Mouse (Mus musculus): ENCODE data around the gene Snx33.
"Not testable (repeated sequence)": the region's sequence is repeated elsewhere in the genome, so short reads cannot be mapped to it uniquely, and the experiment has no call there.

Snx33 gene

DNA sequence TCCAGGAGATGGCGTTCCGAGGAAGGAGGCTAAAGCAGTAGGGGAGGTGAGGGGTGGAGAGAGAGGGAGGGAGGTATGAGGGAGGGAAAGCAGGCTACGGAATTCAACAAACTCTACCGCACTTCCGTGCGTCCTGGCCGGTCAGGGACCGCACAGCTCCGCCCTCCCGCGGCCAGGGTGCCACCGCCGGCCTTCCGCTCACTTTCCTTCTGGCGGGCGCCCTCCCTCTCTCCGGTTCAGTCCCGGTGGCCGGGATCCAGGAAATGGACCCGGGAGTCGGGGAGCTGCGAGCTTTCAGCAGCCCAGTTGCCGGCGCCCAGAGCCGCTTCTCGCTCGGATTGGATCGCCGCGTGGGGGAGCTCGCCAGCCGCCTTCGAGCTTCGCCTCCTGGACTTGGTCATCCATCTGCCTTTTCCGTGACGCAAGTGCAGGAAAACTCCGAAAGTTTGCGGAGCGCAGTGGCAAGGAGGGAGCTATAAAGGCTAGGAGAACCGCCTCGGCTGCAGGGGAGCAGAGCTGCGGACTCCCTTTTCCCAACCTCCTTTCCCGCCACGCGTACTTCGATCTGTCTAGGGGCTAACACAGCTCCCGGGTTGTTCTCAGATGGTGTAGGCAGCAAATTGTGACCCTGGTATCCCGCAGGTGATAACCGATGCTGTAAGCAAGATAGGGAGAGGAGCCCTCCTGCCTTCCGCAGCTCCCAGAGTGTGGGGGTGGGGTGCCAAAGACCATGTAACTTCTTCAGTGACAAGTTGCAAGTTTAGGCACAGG is at the start of gene Snx33:
Snx33 (minus strand) TSS at position 331 of the 771 bp plus-strand sequence.
- peak; percentile 97 for DNase-seq

DNA sequence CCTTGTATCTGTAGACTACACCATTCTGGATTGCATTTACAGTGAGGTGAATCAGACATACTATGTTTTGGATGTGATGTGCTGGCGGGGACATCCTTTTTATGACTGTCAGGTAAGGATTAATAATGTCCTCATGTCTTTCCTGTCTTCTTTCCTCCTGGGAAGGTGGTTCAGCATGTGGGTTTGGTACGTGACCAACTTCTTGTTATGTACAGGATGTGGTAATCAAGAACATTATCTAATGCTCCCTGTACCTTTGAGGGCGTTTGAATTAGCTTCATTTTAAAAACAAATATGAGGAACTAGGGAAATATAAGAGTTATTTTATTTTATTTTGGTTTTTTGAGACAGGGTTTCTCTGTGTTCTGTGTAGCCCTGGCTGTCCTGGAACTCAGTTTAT is 47.0 kb upstream of the Snx33 start:
- DNase-seq, result no peak

DNA sequence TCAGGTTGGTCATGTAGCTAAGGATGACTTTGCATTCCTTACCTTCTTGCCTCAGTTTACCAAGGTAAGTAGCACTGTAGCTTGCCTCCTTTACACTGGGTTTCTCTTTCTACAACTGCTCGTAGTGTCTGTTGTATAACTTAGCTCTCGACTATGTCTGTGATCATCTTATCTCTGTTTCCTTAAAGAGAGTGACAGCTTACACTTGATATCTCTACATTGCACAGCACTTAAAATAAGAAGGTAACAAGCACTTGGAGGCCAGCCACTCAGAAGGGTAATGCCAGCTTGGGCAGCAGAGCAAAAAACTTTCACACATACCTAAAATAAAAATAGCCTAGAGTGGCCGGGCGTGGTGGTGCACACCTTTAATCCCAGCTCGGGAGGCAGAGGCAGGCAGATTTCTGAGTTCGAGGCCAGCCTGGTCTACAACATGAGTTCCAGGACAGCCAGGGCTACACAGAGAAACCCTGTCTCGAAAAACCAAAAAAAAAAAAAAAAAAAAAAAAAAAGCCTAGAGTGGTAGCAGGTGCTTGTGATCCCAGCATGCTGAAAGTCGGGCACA is 45.9 kb upstream of the Snx33 start:
- DNase-seq, result no peak

DNA sequence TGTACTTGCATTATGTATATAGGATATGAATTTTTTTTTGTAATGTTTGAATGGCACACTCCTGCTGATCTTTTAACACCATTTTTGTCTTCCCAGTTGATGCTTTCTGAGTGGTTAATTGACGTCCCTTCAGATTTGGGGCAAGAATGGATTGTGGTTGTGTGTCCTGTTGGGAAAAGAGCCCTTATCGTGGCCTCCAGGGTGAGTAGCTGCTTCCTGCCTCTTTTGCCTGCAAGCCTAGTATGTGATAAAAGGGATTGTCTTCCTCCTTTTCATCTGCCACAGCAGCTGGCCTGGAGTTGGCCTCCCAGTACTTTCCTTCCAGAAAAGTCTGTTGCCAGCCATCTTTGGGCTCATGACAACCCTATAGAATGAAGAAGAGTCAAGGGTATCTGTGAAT is 42.0 kb upstream of the Snx33 start:
- DNase-seq, result no peak

DNA sequence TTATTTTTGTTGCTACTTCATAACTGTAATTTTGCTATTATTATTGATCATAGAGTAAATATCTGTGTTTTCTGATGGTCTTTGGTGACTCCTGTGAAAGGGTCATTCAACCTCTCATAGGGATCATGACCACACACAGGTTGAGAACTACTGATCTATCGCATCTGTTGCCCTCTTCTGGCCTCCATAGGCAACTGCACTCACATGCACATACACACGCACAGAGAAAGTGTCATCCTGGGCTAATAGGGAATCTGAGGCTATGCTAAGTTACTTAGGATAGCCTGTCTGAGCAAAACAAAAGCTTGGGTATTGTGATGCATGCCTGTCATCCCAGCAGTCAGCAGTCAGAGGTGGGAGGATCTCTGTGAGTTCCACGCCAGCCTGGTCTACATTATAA is 33.4 kb upstream of the Snx33 start:
- no peak for DNase-seq

DNA sequence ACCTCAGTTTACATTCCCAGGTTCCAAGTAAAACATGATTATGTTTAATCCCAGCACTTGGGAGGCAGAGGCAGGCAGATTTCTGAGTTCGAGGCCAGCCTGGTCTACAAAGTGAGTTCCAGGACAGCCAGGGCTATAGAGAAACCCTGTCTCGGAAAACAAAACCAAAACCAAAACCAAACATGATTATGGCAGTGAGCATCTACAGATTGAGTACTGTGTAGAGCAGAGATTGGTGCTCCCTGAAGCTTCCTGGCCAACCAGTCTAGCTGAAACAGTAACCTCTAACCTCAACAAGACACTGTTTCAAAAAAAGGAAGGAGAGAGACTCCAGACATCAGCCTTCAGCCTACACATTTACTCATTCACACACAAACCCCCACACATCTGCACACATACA is 30.5 kb upstream of the Snx33 start:
- DNase-seq, result no peak

DNA sequence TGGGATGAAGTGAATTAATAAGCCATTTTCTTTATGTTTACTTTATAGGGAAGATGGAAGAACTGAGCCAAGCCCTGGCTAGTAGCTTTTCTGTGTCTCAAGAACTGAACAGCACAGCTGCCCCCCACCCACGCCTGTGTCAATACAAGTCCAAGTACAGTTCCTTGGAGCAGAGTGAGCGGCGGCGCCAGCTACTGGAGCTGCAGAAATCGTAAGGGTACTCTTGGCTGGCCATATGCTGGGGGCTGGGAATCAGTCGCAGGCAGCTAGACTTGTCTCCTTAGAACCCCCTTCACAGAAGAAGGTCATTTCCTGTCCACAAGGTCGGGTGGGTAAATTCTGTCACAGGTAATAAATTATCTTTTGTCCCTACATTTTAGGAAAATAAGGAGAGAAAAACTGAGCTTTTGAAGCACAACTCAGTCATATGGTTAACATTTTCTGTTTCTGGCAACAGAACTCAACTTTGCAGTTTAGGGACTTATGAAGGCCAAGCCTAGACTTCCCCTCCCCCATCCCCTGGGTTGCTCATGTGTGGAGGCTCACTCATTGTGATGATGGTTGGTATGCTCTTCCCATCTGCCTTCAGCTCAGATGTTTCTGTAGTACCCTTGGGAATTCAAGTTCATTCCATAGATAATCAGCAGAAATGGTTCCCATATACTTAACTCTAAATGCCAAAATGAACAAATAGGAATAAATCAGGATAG is 28.9 kb upstream of the Snx33 start:
- DNase-seq, result peak; percentile 19 to 45

DNA sequence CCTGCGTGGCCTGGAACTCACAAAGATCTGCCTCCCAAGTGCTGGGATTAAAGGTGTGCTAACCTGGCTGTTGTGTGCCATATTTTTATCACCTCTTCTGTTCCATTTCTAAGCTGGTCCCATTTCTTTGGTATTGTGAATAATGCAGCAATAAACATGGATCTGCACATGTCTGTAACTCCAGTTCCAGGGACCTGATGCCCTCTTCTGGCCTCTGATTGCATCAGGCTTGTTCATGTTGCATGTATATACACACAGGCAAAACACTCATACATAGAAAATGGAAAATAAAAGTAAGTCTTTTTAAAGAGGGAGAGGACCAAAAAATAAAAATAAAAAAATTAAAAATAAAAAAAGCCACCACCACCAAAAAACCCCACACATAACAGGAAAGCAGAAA is 25.4 kb upstream of the Snx33 start:
- peak in 1 of 2 experiments; percentile 15 for DNase-seq

DNA sequence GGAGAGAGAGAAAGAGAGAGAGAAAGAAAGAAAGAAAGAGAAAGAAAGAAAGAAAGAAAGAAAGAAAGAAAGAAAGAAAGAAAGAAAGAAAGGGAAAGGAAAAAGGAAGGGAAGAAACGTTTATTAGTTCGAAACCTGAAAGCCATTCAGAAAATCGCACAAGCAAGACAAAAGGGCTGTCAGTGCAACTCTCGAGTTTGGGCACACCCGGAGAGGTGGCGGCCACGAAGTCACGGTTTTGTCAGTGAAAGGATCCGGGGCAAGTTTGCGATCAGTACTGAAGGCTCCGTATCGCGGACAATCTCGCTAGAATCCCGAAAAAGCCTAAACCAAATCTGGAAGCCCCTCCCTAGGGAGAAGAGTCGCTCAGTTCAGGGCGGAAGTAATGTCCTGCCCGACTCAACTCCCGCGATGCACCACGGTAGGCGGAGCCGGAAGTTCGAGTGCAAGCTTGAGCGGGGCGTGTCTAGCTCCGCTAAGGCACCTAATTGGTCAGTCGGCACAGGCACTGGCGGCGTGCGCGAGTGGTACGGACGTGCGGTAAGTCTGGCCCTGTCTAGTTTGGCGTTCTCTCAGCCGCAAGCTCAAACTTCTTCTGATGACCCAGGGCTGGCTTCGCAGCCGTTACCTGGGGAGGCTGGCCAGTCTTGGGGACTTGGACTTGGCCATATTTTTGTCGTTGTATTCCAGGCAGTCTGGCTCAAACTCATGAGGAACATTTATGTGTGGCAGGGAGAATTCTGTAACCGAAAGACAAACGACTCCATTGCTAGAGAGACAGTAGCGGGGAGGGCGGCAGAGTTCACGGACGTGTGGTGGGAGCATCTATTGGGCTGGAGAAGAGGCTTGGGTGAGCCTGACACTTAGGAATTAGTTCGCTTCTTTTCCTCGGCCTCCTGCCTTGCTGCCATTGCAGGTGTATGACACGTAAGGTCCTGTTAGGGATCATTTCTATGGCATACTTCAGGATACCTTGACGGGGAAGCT is 22.5 kb upstream of the Snx33 start, which contains the start of gene Snupn:
Snupn (plus strand) TSS at position 465 of the 987 bp plus-strand sequence.
- peak; percentile 98 to 99 for DNase-seq

DNA sequence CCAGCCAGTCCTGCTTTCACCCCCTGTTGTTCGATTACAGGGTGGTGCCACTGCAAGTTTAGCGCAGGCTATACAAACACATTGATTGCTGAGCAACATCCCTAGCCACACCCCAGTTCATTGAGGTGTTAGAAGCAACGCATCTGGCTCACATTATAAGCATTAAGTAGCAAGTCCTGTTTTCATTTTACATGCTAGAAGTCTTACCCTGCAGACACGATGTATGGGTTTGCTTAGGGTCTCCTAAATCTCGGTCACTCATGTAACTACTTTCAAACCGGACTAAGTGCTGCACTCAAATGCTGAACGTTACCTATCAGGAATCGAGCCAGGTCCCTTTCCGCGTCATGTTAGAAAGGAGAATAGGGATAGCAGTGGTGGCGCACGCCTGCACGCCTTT is 21.6 kb upstream of the Snx33 start:
- peak; percentile 12 to 18 for DNase-seq

DNA sequence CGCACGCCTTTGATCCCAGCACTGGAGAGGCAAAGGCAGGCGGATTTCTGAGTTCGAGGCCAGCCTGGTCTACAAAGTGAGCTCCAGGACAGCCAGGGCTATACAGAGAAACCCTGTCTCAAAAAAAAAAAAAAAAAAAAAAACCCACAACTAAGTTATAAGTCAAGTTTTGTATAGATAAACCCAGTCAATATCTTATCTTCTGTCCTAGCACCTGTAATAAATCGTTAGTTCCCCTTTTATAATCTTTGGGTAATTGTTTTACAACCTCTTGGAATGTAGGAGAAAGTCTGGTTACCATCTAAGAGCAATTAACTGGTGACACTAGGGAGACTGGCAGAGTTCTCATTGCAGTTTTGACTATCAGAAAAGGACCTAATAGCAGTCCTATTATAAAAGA is 20.5 kb upstream of the Snx33 start:
- DNase-seq, result not testable (repeated sequence)

DNA sequence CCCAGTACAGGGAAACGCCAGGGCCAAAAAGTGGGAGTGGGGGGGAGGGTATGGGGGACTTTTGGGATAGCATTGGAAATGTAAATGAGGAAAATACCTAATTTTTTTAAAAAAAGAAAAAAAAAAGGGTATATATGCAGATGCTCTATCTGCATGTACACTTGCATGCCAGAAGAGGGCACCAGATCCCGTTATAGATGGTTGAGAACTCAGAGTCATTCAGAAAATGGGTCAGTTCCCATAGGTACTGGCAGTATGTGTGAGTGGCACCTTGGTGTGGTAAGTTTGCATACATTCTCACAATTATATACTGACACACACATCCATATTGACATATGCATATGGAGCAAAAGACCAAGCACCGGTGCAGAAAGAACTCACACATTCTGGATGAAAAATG is 19.3 kb upstream of the Snx33 start:
- DNase-seq, result peak; percentile 47 to 66

DNA sequence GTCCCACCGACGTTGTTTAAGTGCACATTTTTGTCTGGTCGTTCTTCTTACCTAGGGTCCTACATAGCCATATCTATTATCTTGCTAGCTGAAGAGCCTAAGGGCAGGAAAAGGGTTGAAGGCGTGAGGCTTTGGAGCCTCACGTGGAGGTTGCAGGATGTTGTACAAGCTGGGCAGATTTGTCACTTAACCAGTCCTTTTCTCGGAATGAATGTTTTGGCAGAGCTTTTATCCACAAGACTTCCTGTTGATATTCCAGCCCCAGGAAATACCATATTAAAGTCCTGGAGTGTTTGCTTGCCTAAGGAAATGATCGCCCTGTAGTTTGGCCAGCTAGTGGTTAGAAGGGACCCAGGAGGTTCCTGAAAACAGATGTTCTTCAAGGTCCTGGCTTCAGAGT is 10.2 kb upstream of the Snx33 start:
- no peak for DNase-seq

DNA sequence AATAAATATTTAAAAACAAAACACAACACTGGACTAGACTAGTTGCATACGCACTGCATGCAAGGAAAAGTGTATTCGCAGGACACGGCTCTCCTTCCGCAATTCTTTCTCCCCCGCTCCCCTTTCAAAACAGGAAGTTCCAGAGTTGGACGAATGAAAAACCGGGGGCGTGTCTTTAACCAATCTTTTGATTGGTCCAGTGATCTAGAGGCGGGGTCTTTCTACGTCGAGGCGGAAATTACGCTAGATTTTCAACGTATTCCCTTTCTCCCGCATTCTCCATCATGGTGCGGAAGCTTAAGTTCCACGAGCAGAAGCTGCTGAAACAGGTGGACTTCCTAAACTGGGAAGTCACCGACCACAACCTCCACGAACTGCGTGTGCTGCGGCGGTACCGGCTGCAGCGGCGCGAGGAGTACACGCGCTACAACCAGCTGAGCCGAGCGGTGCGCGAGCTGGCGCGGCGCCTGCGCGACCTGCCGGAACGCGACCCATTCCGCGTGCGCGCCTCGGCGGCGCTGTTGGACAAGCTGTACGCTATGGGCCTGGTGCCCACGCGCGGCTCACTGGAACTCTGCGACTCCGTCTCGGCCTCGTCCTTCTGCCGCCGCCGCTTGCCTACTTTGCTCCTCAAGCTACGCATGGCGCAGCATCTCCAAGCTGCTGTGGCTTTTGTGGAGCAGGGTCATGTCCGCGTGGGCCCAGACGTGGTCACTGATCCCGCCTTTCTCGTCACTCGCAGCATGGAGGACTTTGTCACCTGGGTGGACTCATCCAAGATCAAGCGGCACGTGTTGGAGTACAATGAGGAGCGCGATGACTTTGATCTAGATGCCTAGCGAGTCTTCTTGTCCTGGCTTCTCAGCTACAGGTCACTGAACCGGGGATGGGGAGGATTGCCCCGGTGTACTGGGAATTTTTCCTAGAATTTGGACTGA is 9.3 kb upstream of the Snx33 start, which contains the start of gene Imp3:
Imp3 (plus strand) TSS at position 253 of the 938 bp plus-strand sequence.
- DNase-seq, result peak; percentile 83 to 90

DNA sequence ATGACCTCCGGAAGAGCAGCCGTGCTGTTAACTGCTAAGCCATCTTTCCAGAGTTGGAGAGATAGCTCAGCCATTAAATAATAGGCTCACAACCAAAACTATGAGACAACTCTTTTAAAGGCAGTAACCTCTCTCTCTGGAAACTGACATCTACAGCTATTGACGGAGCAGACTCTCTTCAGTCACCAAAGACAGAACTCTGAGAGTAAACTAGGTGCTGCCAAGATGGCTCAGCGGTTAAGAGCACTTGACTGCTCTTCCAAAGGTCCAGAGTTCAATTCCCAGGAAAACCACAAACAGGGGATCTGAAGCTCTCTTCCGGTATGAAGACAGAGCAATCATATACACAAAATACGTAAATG is 8.7 kb upstream of the Snx33 start:
- DNase-seq, result no peak

DNA sequence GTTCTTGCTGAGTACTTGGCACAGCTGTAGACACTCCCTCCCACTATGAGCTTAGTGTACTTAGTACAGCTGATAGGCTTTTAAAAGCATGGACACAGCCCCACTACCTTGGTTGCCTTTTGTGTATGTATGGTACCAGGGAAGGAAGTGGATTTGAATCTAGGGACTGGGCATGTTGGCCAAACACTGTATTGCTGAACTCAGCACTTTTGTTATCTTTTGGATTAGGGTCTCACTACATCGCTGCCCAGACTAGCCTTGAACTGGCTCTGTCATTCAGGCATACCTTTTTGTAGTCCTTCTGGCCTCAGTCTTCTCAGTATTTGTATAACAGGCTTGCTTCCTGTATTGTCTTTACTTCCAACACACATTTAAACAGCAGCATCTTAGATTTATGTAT is 2.4 kb upstream of the Snx33 start:
- DNase-seq, result no peak

DNA sequence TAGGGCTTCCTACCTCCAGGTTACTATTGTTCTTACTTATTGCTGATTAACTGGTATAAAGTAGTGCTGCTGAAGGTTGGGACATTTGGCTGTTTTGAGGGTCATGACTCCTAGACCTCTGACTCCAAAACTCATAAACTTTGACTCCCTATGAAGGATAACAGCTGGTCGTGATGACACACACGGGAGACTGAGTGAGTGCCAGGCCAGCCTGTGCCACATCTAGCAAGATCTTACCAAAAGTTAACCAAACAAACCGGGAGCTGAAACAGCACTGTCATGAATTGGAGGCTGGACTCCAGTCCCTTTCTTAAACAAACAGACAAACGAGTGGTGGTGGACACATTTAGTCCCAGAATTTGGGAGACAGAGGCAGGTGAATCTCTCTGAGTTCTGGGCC is 1.3 kb upstream of the Snx33 start:
- no peak for DNase-seq

DNA sequence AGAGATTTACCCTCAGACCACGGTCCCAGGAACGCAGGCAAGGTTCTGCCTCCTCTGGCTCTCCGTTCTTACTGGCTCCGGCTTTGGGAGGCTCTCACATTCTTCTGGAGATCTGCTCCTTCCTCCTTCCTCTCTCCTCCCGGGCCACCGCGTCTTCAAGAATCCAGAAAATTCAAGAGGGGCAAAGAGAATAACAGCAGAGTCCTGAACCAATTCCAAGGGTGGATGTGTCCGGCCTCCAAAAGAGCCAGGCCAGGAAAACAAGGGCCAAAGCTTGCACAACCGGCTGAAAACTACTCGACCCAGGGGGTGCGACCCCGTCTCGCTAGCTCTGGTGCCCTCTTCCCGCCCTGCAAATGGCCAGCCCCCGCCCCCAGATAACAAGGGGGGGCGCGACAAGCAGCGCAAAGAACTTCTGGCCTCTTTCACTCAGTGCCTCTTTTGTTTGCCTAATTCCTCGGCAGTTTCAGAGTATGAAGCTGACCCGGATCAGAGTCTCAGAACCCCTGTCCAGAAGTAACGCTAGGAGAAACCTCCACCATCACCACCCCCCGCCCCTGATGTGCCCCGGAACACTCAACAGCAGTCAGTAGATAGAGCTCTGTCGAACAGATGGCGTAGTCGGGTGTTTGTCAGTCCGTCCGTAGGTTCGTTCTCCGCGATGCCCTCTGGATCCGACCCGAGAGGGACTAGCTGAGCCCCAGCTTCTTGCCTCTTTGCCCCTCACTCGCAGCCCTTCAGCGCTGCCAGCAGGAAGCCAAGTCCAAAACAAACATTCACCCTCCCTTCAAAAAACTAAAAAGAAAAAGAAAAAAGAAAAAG is 769 bp downstream of the Snx33 start:
- peak; percentile 55 to 66 for DNase-seq

DNA sequence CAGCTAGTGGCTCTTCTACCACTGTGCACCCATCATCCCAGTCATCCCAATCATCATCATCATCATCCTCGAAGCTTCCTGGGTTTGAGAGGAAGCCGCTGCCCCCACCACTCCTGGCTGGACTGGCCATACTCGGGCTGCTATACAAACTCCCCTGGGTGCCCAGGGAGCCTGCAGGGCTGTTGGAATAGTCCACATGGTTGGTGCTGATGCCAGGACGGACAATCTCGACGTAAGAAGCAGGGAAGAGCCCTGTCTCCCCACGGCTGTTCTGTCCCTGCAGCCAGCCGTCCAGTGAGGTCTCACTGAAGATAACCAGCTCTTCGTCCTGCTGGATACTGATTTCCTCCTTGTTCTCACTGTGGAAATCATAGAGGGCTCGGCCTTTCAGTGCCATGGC is 1.8 kb downstream of the Snx33 start:
- DNase-seq, result no peak

DNA sequence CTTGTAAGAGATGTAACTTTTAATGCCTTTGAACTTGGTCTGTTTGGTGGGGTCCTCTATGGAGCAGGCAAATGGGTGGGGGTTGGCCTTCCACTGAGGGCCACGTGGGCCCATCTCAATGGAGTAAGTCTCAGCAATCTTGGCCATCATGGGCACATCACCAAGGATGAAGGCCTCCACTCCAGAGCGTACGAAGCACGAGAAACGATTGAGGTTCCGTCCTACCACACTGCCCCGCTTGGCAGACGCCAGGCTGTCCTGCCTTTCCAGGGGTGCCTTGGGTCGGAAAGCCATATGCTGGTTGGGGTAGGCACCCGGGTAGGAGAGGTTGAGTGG is 2.2 kb downstream of the Snx33 start:
- no peak for DNase-seq
